Mouse (Mus musculus): Measurements from ENCODE around the gene Add3.

DNA sequence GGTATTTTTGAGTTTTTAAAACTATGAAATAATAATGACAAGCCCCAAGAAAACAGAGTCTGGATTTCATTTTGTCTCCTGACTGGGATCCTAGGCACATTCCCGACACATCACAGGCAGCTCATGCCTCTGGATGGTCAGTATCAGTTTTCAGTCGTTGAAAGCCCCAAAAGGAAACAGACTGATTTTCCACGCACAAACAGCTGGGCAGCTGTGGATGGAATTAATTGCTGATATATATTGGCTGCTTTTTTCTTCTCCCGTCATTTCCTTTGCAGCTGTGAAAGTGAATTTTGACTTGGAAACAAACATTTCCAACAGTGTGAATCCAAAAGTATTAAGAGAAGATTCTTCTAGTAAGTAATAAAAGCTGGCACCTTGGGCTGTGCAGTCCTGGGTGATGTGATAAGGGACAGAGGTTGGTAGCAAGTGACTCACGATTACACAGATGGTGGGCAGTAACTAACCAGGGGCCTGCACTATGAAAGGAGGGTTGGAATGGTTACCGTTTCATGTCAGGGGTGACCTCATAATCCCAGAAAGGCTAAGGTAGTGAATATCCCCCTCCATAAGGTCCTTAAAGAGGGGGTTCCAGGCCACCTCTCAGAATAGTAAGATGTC lies 51.7 kb downstream of the Add3 start:
- TF ChIP-seq POLR2A (IDR thresholded peaks at IDR 0.05; ENCODE audit: insufficient read depth, low read depth, low read length), result no peak
- no peak for TF ChIP-seq CTCF (IDR thresholded peaks at IDR 0.05; ENCODE audit: insufficient read depth, low read depth, low read length)

Measured in olfactory bulb, adult 2 months (tissue).